Mouse (Mus musculus) kidney, adult 18-20 months (tissue): ENCODE results near the gene Zfp408.
A peak's percentile ranks its signal among the peaks of the same experiment; 100 is the strongest.
"Not testable (repeated sequence)": the region's sequence is repeated elsewhere in the genome, so short reads cannot be mapped to it uniquely, and the experiment has no call there.

Experiments used
- DNase-seq: peaks from one replicate; pipeline ENCODE4 v3.0.0; 2021

Gene Zfp408

DNA sequence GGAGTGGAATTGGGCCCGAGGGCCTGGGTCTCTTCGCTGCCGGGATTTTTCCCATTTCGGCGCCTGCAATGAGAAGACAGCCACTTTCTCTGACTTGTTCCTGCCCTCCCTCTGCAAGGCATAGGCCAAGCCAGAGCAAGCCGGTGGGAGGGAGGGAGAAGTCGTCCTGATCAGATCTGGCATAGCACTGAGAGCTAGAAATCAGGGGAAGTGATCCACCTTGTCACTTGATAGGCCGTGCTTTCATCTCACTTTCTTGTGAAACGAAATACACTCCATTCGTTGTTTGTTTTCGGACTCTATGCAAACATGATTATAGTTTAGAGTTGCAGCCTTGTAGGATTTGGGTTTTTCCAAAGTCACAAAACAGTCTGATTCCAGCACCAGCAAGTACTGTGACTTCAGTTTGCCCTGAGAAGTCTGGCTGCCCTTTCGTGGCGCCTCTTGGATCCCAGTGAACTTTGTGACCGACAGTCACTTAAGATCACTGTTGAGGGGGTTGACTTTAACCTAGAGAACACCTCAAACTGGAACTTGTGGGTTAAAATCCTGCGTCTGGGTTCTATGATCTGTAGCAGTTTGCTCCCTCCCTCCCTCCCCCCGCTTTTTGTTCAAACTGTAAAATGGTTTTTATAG is 887 bp upstream of the Zfp408 start:
- DNase-seq: no peak

- DNase-seq: no peak
Observed at GRCm38 (mm10) chr2:91649152-91649551, 439 bp downstream of the Zfp408 start.

- DNase-seq: peak; percentile 72
Observed at GRCm38 (mm10) chr2:91646733-91647132, 2.9 kb downstream of the Zfp408 start.

- DNase-seq: no peak
Observed at GRCm38 (mm10) chr2:91645811-91646210, 3.8 kb downstream of the Zfp408 start.

DNA sequence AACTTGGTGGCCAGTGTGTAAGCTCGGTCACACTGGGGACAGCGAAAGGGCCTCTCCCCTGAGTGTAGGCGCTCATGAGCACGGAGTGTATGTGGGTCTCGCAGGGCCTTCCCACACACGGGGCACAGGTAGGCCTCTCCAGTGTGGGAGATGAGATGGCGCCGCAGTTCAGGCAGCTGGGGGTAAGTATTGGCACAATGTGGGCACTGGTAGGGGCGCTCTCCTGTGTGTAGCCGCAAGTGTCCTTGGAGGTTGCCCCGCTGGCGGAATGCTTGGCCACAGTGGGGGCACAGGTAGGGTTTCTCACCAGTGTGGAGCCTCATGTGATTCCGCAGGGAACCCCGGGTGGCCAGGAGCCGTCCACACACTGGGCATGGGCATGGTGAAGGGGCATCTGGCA is 4.2 kb downstream of the Zfp408 start:
- no peak for DNase-seq

GRCm38 (mm10) chr2:91644021-91644420 is 5.6 kb downstream of the Zfp408 start:
- DNase-seq: no peak

DNA sequence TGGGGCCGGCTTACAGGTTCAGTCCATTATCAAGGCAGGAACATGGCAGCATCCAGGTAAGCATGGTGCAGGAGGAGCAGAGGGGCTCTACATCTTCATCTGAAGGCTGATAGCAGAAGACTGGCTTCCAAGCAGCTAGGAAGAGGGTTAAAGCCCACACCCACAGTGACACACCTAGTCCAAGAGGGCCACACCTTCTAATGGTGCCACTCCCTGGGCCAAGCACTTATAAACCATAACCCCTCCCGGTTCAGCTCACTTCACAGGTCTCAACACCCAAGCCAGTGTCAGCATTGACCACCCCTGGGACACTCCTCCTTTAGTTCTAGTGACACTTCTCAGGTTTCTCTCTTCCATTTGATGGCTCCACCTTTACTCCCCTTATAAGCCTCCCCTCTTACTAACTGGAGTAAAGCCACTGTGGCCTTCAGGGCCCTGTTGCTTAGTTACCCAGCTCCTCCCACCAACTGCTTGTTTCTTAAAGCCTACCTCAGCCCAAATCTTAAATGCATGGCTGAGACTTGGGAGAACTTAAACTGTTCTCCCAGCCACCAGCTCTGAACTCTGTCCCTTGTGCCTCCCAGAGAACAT is 6.7 kb downstream of the Zfp408 start:
- no peak for DNase-seq

GRCm38 (mm10) chr2:91638931-91639330 is 10.7 kb downstream of the Zfp408 start:
- no peak for DNase-seq

DNA sequence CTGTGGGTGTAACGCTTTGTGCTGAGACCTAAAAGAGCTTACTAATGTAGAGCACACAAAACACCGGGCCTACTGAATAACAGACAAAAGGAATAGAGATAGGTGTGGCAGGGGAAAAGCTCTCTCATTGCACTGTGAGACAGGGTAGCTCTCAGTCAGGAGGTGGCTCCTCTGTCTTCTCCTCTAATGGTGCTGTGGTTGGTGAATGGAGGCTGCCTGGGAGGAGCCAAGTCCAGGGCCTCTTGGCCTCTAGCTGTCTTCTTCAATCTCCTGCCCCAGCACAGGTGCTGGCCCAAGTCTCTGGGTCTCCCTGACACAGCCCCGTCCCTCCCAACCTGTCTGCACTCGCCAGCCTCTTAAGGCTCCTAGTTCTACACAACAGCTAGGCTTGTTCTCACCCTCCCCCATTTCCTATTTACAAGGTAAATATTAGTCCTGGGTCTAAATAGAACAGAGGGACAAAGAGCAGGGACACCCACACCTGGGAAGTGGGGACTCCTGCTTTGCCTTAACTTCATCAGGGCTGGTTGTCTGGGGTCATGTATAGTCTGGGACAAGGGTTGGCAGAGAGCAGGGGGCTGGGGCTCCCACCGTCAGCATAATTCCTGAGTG is 12.8 kb downstream of the Zfp408 start:
- DNase-seq: no peak

DNA sequence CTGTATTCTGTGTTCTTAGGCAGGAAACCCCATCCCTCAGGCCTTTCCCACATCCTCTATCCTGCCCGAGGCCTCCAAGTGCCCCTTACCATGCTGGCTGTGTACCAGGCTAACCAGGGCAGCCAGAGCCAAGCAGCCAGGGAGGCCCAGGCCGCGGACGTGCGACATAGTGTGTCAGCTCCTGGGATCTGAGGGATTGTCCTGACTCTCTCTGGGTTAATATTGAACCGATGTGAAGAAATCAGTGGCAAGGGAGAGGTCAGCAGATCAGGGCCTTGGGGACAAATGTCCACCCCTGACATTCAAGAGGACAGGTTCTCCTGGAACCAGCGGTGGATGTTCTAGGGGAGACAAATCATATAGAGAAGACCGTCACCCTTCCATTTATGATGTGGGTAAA is 13.4 kb downstream of the Zfp408 start, which contains the start of gene F2:
TSS of gene F2 (minus strand) at position 186 of the 400 bp plus-strand sequence.
- DNase-seq: no peak

- DNase-seq: no peak
Observed at GRCm38 (mm10) chr2:91635486-91635885, 14.1 kb downstream of the Zfp408 start.

GRCm38 (mm10) chr2:91634841-91635240 is 14.8 kb downstream of the Zfp408 start:
- no peak for DNase-seq

DNA sequence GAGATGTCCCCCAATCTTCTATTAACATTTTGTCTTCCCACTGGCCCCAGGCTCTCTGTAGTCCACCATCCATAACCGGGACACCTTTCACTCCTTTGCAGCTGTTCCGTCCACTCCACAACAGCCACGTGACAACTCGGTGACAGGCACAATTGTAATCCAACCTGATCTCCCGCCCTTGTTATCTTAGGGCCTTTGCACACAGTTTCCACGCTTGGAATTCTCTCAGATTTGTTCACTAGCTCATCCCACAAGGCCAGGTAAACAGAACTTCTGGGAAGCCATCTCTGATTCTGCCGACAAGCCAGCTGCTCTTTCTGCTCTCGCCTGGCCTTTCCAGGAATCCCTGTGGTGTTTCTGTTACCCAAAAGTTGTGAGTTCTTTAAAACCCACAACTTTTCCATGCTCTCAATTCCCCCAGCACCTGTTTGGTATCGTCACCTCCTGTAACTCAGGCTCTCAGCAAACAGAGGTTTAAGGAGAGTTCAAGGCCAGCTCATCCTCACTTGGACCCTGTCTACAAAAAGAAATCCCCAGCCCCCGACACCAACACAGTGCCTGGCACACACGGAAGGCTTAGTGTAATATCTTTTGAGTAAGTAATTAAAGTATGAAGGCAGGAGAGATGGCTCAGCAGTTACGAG is 16.1 kb downstream of the Zfp408 start:
- no peak for DNase-seq

DNA sequence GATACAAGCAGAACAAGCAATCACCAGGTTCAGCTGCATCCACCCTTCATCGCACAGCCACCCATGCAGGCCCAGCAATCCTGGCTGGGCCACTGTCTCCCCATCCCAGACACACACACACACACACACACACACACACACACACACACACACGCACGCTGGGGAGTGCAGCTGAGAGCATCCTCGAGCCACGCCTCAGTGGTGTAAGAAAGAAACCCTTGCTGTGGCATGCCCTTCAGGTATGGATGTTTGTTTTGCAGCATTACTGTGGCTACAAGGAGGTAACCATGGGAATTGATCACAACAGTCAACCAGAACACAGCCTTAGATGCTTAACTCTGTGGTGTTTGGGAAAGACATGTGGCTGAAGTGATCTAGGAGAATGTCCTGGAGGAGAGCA is 17.3 kb downstream of the Zfp408 start:
- no peak for DNase-seq

GRCm38 (mm10) chr2:91631826-91632225 is 17.8 kb downstream of the Zfp408 start:
- DNase-seq: no peak

DNA sequence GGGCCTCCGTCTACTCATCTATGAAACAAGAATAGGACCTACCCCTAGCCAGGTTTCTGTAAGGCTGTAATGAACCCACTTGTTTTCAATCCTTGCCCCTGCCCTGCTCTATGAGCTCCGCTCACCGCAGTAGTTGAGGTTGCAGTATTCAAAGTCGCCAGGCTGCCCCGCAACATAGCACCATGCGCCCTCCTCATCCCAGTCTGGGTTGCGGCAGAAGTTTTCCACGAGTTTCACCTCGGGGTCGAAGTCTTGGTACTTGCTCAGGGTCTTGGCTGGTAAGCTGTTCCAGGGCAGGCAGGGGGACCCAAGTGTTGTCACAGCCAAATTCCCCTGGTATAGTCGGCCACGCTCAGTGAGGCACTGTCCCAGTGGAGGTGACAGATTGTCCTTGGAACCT is 19.2 kb downstream of the Zfp408 start:
- DNase-seq: no peak

GRCm38 (mm10) chr2:91629682-91630081 is 19.9 kb downstream of the Zfp408 start:
- no peak for DNase-seq

- DNase-seq: no peak
Observed at GRCm38 (mm10) chr2:91628171-91628570, 21.4 kb downstream of the Zfp408 start.

GRCm38 (mm10) chr2:91627486-91627885 is 22.1 kb downstream of the Zfp408 start:
- DNase-seq: no peak

DNA sequence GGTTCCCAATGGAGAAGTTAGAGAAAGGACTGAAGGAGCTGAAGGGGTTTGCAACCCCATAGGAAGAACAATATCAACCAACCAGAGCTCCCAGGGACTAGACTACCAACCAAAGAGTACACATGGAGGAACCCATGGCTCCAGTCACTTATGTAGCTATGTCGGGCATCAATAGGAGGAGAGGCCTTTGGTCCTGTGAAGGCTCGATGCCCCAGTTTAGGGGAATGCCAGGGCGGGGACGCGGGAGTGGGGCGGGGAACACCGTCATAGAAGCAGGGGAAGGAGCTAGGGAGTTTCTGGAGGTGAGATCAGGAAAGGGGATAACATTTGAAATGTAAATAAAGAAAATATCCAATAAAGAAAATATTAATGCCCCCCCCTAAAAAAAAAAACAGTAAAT is 26.2 kb downstream of the Zfp408 start:
- DNase-seq: not testable (repeated sequence)

DNA sequence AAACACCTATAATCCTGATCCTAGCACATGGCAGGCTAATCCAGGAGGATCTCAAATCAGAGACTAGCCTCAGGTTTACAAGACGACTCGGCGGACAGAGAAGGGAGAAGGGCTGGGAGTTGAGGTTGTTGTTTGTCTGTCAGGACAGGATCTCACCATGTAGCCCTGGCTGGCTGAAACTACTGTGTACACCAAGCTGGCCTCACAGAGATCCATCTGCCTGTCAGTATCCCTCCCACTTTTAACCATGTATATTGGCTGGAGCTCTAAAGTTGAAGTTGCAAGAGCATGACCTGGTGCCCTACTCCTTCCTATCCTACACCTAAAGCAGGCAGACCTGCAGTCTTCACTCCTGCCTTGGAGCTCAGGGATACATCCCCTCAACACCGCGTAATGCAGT is 27.2 kb downstream of the Zfp408 start:
- DNase-seq: no peak

GRCm38 (mm10) chr2:91609370-91609769 is 40.2 kb downstream of the Zfp408 start:
- DNase-seq: not testable (repeated sequence)

- DNase-seq: no peak
Observed at GRCm38 (mm10) chr2:91602389-91602788, 47.2 kb downstream of the Zfp408 start.

DNA sequence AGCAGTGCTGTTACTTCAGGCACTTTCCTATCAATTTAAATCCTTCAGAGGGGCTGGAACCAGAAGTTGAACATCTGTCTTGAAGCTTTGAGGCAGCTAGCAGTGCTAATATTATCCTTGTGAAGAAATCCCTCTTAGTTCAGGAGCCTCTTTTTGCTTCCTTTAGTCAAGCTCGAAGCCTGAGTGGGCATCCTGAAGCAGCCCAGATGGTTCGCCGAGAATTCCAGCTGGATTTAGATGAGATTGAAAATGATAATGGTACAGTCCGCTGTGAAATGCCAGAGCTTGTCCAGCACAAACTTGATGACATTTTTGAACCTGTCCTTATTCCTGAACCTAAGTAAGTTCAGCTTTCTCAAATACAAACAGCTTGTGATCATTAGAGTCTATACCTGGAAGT is 49.1 kb downstream of the Zfp408 start:
- no peak for DNase-seq
